Mouse (Mus musculus) layer of hippocampus, adult 9-11 months (tissue): ENCODE measurements around the gene Mapk1ip1.
A peak's percentile ranks its signal among the peaks of the same experiment; 100 is the strongest.

Experiments used
- DNase-seq: peaks from one replicate; pipeline ENCODE4 v3.0.0; 2022

The Mapk1ip1 gene

GRCm38 (mm10) chr7:138845544-138846391 is at the start of gene Mapk1ip1, which contains the start of gene Ppp2r2d:
Gene Mapk1ip1 (minus strand): TSS chr7:138846273.
Gene Ppp2r2d (plus strand): TSS chr7:138846079.
- DNase-seq: peak; percentile 96

GRCm38 (mm10) chr7:138885365-138886289 is 39.6 kb upstream of the Mapk1ip1 start:
- DNase-seq: no peak

GRCm38 (mm10) chr7:138883724-138884123 is 37.7 kb upstream of the Mapk1ip1 start:
- no peak for DNase-seq

GRCm38 (mm10) chr7:138875031-138875430 is 29.0 kb upstream of the Mapk1ip1 start:
- DNase-seq: no peak

- DNase-seq: no peak
Observed at GRCm38 (mm10) chr7:138872956-138873355, 26.9 kb upstream of the Mapk1ip1 start.

GRCm38 (mm10) chr7:138868316-138868715 is 22.2 kb upstream of the Mapk1ip1 start:
- no peak for DNase-seq

- no peak for DNase-seq
Observed at GRCm38 (mm10) chr7:138867286-138867685, 21.2 kb upstream of the Mapk1ip1 start.

GRCm38 (mm10) chr7:138864776-138865175 is 18.7 kb upstream of the Mapk1ip1 start:
- DNase-seq: no peak

GRCm38 (mm10) chr7:138863950-138864572 is 18.0 kb upstream of the Mapk1ip1 start:
- DNase-seq: no peak

GRCm38 (mm10) chr7:138856670-138857069 is 10.6 kb upstream of the Mapk1ip1 start:
- no peak for DNase-seq

GRCm38 (mm10) chr7:138854201-138854600 is 8.1 kb upstream of the Mapk1ip1 start:
- DNase-seq: no peak

GRCm38 (mm10) chr7:138853417-138854031 is 7.5 kb upstream of the Mapk1ip1 start:
- DNase-seq: no peak

- no peak for DNase-seq
Observed at GRCm38 (mm10) chr7:138850083-138850482, 4.0 kb upstream of the Mapk1ip1 start.

GRCm38 (mm10) chr7:138848028-138848920 is 2.2 kb upstream of the Mapk1ip1 start:
- DNase-seq: no peak

GRCm38 (mm10) chr7:138847316-138848027 is 1.4 kb upstream of the Mapk1ip1 start:
- no peak for DNase-seq

- DNase-seq: no peak
Observed at GRCm38 (mm10) chr7:138846502-138846991, 474 bp upstream of the Mapk1ip1 start.

GRCm38 (mm10) chr7:138845111-138845510 is 962 bp downstream of the Mapk1ip1 start:
- DNase-seq: no peak

- no peak for DNase-seq
Observed at GRCm38 (mm10) chr7:138843421-138843820, 2.7 kb downstream of the Mapk1ip1 start.

GRCm38 (mm10) chr7:138841436-138842151 is 4.5 kb downstream of the Mapk1ip1 start:
- DNase-seq: no peak

- peak; percentile 80 for DNase-seq
Observed at GRCm38 (mm10) chr7:138840594-138841021, 5.5 kb downstream of the Mapk1ip1 start.
